Mouse (Mus musculus) liver, embryonic 16.5 days (tissue): ENCODE measurements around the gene Sapcd1. TPM values are rescaled to one million over a fixed set of nuclear protein-coding genes. Genes with fewer than 3 reads are reported as not detected.
"Not testable (repeated sequence)": the region's sequence is repeated elsewhere in the genome, so short reads cannot be mapped to it uniquely, and the experiment has no call there.

Experiments
- ATAC-seq: fragments of 200-750 bp; cut with Nextera tagmentation; 2 replicates; pipeline ENCODE4 v1.8.0; 2017; ENCODE audit warnings: low read depth, mild to moderate bottlenecking, moderate number of reproducible peaks, moderate library complexity
- H3K27ac ChIP-seq: fragments of 300-500 bp; sonication (generic); 2 replicates; pipeline ENCODE4 v1.5.1; 2014; ENCODE audit warnings: mild to moderate bottlenecking, low read length
- H3K27me3 ChIP-seq: fragments of 300-500 bp; sonication (generic); 2 replicates; pipeline ENCODE4 v1.6.1; 2014; ENCODE audit warnings: low read depth, low read length, mixed read lengths; ENCODE audit not compliant: control insufficient read depth, insufficient read depth
- H3K36me3 ChIP-seq: fragments of 300-500 bp; sonication (generic); 2 replicates; pipeline ENCODE4 v1.6.1; 2014; ENCODE audit warnings: mild to moderate bottlenecking; ENCODE audit not compliant: control insufficient read depth, insufficient read depth
- H3K4me1 ChIP-seq: fragments of 300-500 bp; sonication (generic); 2 replicates; pipeline ENCODE4 v1.6.1; 2014; ENCODE audit warnings: low read depth, low read length, mixed read lengths; ENCODE audit not compliant: control insufficient read depth
- H3K4me2 ChIP-seq: fragments of 300-500 bp; sonication (generic); 2 replicates; pipeline ENCODE4 v1.6.1; 2014; ENCODE audit warnings: low read depth, low read length, mixed read lengths
- H3K4me3 ChIP-seq: fragments of 300-500 bp; sonication (generic); 2 replicates; pipeline ENCODE4 v1.5.1; 2014; ENCODE audit warnings: low read depth, mild to moderate bottlenecking, low read length
- H3K9ac ChIP-seq: fragments of 300-500 bp; sonication (generic); 2 replicates; pipeline ENCODE4 v1.6.1; 2014; ENCODE audit warnings: low read depth, low read length
- H3K9me3 ChIP-seq: fragments of 300-500 bp; sonication (generic); replicated peaks from 2 replicates; pipeline ENCODE4 v1.6.1; 2016; ENCODE audit warnings: low read length; ENCODE audit not compliant: control insufficient read depth
- WGBS: fragments of 180-500 bp; shearing (Covaris S2); extraction: QIAGEN DNeasy Blood & Tissue Kit; methylation state at CpG from one replicate; pipeline ENCODE4 v1.1.7; 2014; ENCODE audit not compliant: insufficient replicate concordance; 5-methylcytosine and 5-hydroxymethylcytosine counted together
- polyA plus RNA-seq: library from polyadenylated mRNA; unstranded; fragments of >200 nt; fragmentation: Nextera tagmentation; extraction: Ambion mirVana; gene quantifications from 2 replicates; pipeline ENCODE4 v1.2.1, GENCODE M21; 2015

The Sapcd1 gene
- polyA plus RNA-seq, 1 experiment from 2014 or later, result 2.6 TPM

- Histone ChIP-seq H3K9ac (peak overlapping the region; percentile 95), H3K36me3 (peaks cover 21% of the 10 kb centered on the region), H3K4me1 (peaks cover 49% of the 10 kb centered on the region), H3K27ac (peak overlapping the region; percentile 97), H3K4me3 (peak overlapping the region; percentile 82), H3K4me2 (peak overlapping the region; percentile 95)
- H3K9me3 ChIP-seq, H3K27me3 ChIP-seq: not testable (repeated sequence)
- peak; percentile 20; the same call in 1 of the 2 replicates for ATAC-seq
- 6% methylated on average over 28 of the region's 32 CpGs for WGBS
Observed at GRCm38 (mm10) chr17:34999871-35000716, 27.7 kb downstream of the Sapcd1 start.

- H3K27me3 ChIP-seq, result no peaks in the 10 kb centered on the region
- H3K36me3 ChIP-seq, result peaks cover 10% of the 10 kb centered on the region
- 62% methylated on average over 15 of the region's 15 CpGs for WGBS
- no peak for ATAC-seq
- H3K27ac ChIP-seq, result peak overlapping the region; percentile 95
- H3K4me2 ChIP-seq, result peak overlapping the region; percentile 95
- H3K4me3 ChIP-seq, result peak overlapping the region; percentile 82
- peaks cover 43% of the 10 kb centered on the region for H3K4me1 ChIP-seq
- peak overlapping the region; percentile 82 for H3K9ac ChIP-seq
- no peaks in the 10 kb centered on the region for H3K9me3 ChIP-seq
Observed at GRCm38 (mm10) chr17:34998526-34999430, 29.0 kb downstream of the Sapcd1 start.

- Histone ChIP-seq H3K27ac (peak overlapping the region; percentile 51), H3K9me3 (no peaks in the 10 kb centered on the region), H3K4me3 (peak overlapping the region; percentile 82), H3K4me1 (peaks cover 28% of the 10 kb centered on the region), H3K36me3 (peaks cover 10% of the 10 kb centered on the region), H3K9ac (peak overlapping the region; percentile 82; the same call in 1 of the 2 replicates), H3K27me3 (no peaks in the 10 kb centered on the region), H3K4me2 (peak overlapping the region; percentile 95)
- WGBS, result 63% methylated on average over 5 of the region's 5 CpGs
- ATAC-seq, result no peak
Observed at GRCm38 (mm10) chr17:34997142-34997483, 30.7 kb downstream of the Sapcd1 start.

GRCm38 (mm10) chr17:34996411-34997141, 31.2 kb downstream of the Sapcd1 start:
- H3K9me3 ChIP-seq, result no peaks in the 10 kb centered on the region
- H3K4me3 ChIP-seq, result peak overlapping the region; percentile 82
- peak overlapping the region; percentile 51 for H3K27ac ChIP-seq
- WGBS, result 68% methylated on average over 12 of the region's 14 CpGs
- no peaks in the 10 kb centered on the region for H3K27me3 ChIP-seq
- H3K36me3 ChIP-seq, result peaks cover 10% of the 10 kb centered on the region
- peak overlapping the region; percentile 95 for H3K4me2 ChIP-seq
- H3K4me1 ChIP-seq, result peaks cover 28% of the 10 kb centered on the region
- H3K9ac ChIP-seq, result peak overlapping the region; percentile 29; the same call in 1 of the 2 replicates
- ATAC-seq, result no peak

GRCm38 (mm10) chr17:34995927-34996326, 31.9 kb downstream of the Sapcd1 start:
- Histone ChIP-seq H3K4me1 (peaks cover 28% of the 10 kb centered on the region), H3K36me3 (peaks cover 10% of the 10 kb centered on the region)
- H3K27me3 ChIP-seq, H3K4me3 ChIP-seq, H3K4me2 ChIP-seq, H3K9me3 ChIP-seq, ATAC-seq, H3K27ac ChIP-seq, H3K9ac ChIP-seq: not testable (repeated sequence)
- 79% methylated on average over 4 of the region's 4 CpGs for WGBS

- 80% methylated on average over 4 of the region's 4 CpGs for WGBS
- Histone ChIP-seq H3K36me3 (peaks cover 16% of the 10 kb centered on the region), H3K4me1 (peaks cover 28% of the 10 kb centered on the region)
- H3K4me2 ChIP-seq, H3K4me3 ChIP-seq, H3K27ac ChIP-seq, H3K9ac ChIP-seq, H3K27me3 ChIP-seq, H3K9me3 ChIP-seq, ATAC-seq: not testable (repeated sequence)
Observed at GRCm38 (mm10) chr17:34995192-34995591, 32.6 kb downstream of the Sapcd1 start.

- Histone ChIP-seq H3K27ac (no peak overlapping the region), H3K36me3 (peaks cover 16% of the 10 kb centered on the region), H3K4me2 (no peak overlapping the region), H3K9ac (no peak overlapping the region), H3K9me3 (no peaks in the 10 kb centered on the region), H3K27me3 (no peaks in the 10 kb centered on the region), H3K4me3 (no peak overlapping the region), H3K4me1 (peaks cover 28% of the 10 kb centered on the region)
- ATAC-seq, result no peak
Observed at GRCm38 (mm10) chr17:34994751-34995150, 33.1 kb downstream of the Sapcd1 start.

GRCm38 (mm10) chr17:34984218-34984617, 43.6 kb downstream of the Sapcd1 start:
- H3K4me1 ChIP-seq, result peaks cover 27% of the 10 kb centered on the region
- H3K27me3 ChIP-seq, result no peaks in the 10 kb centered on the region
- H3K36me3 ChIP-seq, result peaks cover 17% of the 10 kb centered on the region
- no peaks in the 10 kb centered on the region for H3K9me3 ChIP-seq
- H3K27ac ChIP-seq, result no peak overlapping the region
- ATAC-seq, result no peak
- WGBS, result 52% methylated on average over 2 of the region's 2 CpGs
- no peak overlapping the region for H3K9ac ChIP-seq
- no peak overlapping the region for H3K4me3 ChIP-seq
- H3K4me2 ChIP-seq, result no peak overlapping the region
